Mouse (Mus musculus) intestine, embryonic 16.5 days (tissue): Measurements from ENCODE around the gene Hps3. TPM values are rescaled to one million over a fixed set of nuclear protein-coding genes. Genes with fewer than 3 reads are reported as not detected.
A peak's percentile ranks its signal among the peaks of the same experiment; 100 is the strongest.

ENCODE experiments used
- ATAC-seq: fragments of 200-750 bp; cut with Nextera tagmentation; 2 replicates; pipeline ENCODE4 v1.8.0; 2017; ENCODE audit warnings: moderate TSS enrichment, moderate library complexity
- H3K27ac ChIP-seq: fragments of 300-500 bp; sonication (generic); 2 replicates; pipeline ENCODE4 v1.5.1; 2014; ENCODE audit warnings: mild to moderate bottlenecking, low read length
- H3K27me3 ChIP-seq: fragments of 300-500 bp; sonication (generic); replicated peaks from 2 replicates; pipeline ENCODE4 v1.6.1; 2014; ENCODE audit warnings: low read length, control low read depth, mixed read lengths; ENCODE audit not compliant: control insufficient read depth, insufficient read depth
- H3K36me3 ChIP-seq: fragments of 300-500 bp; sonication (generic); 2 replicates; pipeline ENCODE4 v1.6.1; 2014; ENCODE audit warnings: low read length, control low read depth; ENCODE audit not compliant: control insufficient read depth, insufficient read depth
- H3K4me1 ChIP-seq: fragments of 300-500 bp; sonication (generic); 2 replicates; pipeline ENCODE4 v1.6.1; 2014; ENCODE audit warnings: low read length, control low read depth, mixed read lengths; ENCODE audit not compliant: control insufficient read depth, insufficient read depth
- H3K4me2 ChIP-seq: fragments of 300-500 bp; sonication (generic); 2 replicates; pipeline ENCODE4 v1.6.1; 2014; ENCODE audit warnings: low read depth, low read length, control low read depth
- H3K4me3 ChIP-seq: fragments of 300-500 bp; sonication (generic); 2 replicates; pipeline ENCODE4 v1.5.1; 2014; ENCODE audit warnings: mild to moderate bottlenecking, low read length
- H3K9ac ChIP-seq: fragments of 300-500 bp; sonication (generic); 2 replicates; pipeline ENCODE4 v1.6.1; 2014; ENCODE audit warnings: low read depth, low read length
- H3K9me3 ChIP-seq: fragments of 300-500 bp; sonication (generic); 2 replicates; pipeline ENCODE4 v1.6.1; 2016; ENCODE audit warnings: low read length, control low read depth; ENCODE audit not compliant: control insufficient read depth
- WGBS: fragments of 180-500 bp; shearing (Covaris S2); extraction: QIAGEN DNeasy Blood & Tissue Kit; methylation state at CpG from one replicate; pipeline ENCODE4 v1.1.7; 2014; 5-methylcytosine and 5-hydroxymethylcytosine counted together
- polyA plus RNA-seq: library from polyadenylated mRNA; unstranded; fragments of >200 nt; fragmentation: Nextera tagmentation; extraction: Ambion mirVana; gene quantifications from 2 replicates; pipeline ENCODE4 v1.2.1, GENCODE M21; 2015

Gene Hps3
- polyA plus RNA-seq, 1 experiment from 2014 or later, result 9.8 TPM

DNA sequence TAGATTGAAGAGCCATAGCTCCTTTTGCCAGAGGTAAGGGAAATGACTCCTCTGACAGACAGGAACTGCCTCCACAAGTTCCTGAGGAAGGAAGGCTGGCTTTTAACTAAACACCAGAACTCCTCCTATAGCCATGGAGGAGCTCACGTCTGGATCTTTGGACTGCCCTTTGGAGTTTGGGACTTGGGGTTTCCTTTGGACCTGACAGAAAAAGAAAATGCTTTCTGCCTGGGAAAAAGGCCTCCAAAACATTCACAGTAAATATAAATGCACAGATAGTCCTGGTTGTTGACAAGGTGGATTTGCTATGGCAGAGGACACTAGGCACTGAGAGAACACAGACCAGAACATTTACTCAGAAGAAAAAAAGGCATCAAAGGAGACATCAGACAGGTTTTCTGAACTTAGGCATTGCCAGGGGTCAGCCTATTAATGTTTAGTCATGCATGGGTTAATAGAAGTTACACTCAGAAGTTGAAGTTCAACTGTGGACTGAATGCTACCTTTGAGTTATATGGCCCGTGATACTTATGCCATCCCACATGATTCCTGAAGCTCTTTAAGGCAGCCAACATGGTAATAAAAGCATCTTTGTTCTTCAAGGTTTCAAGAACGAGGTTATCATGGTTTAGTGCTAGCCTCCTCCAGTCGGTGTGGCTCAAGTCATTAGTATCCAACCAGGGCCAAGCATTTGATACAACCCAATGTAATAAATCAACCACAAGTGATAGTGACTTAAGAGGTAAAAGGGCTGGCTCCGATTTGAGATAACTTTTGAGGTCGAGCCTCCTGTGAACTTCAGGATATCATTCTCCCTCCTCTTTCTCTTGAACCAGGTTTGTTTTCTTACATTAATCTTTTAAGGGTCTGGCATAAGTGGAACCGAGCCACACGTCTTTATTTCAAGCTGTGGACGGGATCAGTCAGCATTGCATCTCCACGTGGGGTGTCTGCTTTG, 1.1 kb downstream of the Hps3 start:
- WGBS, result 11% methylated on average over 10 of the region's 10 CpGs

DNA sequence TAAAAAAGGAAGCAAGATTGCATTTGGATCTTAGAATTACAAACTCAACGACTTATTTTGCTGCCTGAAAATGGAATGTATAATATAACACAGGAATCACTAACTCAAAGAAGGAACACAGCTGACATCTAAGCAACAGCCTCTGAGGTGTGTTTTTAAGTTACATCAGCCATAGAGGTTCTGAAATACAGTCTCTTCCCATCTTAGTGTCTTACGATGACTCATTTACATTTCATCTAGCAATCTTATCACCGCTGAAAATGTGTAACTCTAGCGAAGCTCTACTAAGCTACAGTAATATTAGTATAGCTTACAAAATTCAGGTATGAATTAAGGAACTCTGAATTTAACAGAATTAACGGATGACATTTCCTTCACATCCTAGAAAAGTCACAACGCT, 4.3 kb downstream of the Hps3 start:
- H3K4me1 ChIP-seq, result peaks cover 2% of the 10 kb centered on the region; the same call in 1 of the 2 replicates
- no peak for ATAC-seq
- no peaks in the 10 kb centered on the region for H3K36me3 ChIP-seq
- H3K9ac ChIP-seq, result no peak overlapping the region
- no peak overlapping the region for H3K4me2 ChIP-seq
- H3K27me3 ChIP-seq, result no peaks in the 10 kb centered on the region
- 91% methylated on average over 6 of the region's 6 CpGs for WGBS
- no peak overlapping the region for H3K4me3 ChIP-seq
- H3K9me3 ChIP-seq, result no peaks in the 10 kb centered on the region
- H3K27ac ChIP-seq, result no peak overlapping the region

More for the DNA sequence above, 1.1 kb downstream of the Hps3 start:
- Histone ChIP-seq H3K9ac (peak overlapping the region; percentile 71), H3K4me2 (peak overlapping the region; percentile 68), H3K9me3 (no peaks in the 10 kb centered on the region), H3K27ac (peak overlapping the region; percentile 69), H3K4me3 (peak overlapping the region; percentile 97), H3K4me1 (peaks cover 2% of the 10 kb centered on the region; the same call in 1 of the 2 replicates), H3K27me3 (no peaks in the 10 kb centered on the region), H3K36me3 (no peaks in the 10 kb centered on the region)
- ATAC-seq, result peak; percentile 27

DNA sequence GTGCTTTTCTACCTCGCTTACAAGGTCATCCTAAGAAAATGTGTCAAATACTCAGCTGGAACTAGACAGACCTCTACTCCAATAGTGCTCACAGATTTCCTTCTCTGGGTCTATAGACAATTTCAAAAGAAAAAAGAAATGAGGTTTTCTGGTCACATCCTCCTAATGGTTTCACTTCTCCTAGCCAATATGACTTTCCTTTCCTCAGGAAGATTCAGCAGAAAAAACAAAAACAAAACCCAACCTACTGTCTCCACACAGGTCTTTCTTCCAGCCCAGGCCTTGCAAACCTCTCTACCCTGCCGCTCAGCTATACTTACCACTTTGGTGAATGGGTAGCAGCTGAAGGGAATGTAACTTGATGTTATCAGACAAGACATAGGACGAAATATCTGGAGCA, 6.5 kb downstream of the Hps3 start:
- Histone ChIP-seq H3K27ac (no peak overlapping the region), H3K4me1 (peaks cover 2% of the 10 kb centered on the region; the same call in 1 of the 2 replicates), H3K4me3 (no peak overlapping the region), H3K9ac (no peak overlapping the region), H3K36me3 (0 out of 2 replicates have a peak, but pooled peaks cover 10% of the 10 kb centered on the region), H3K27me3 (no peaks in the 10 kb centered on the region), H3K4me2 (no peak overlapping the region), H3K9me3 (no peaks in the 10 kb centered on the region)
- WGBS, result 97% methylated on average over 3 of the region's 3 CpGs
- ATAC-seq, result no peak

DNA sequence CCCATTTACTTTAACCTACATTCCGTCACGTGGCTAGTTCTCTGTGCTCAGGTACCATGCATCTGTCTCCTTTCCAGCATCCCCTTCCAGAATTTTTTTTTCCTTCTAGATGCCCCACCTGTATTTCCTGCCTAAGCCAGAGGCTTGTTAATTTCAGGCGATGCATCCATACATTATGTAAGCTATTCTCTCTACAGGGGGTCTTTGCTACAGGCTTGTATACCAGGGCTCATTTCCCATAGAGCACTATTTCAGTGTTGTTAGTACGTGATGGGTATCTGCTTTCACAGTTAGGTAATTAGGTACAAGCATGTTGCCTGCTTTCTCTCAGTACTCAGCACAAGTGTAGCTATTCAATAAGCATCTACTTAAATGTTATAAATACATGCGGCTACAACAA, 7.3 kb downstream of the Hps3 start:
- ATAC-seq, result no peak
- Histone ChIP-seq H3K4me3 (no peak overlapping the region), H3K36me3 (0 out of 2 replicates have a peak, but pooled peaks cover 10% of the 10 kb centered on the region), H3K27ac (no peak overlapping the region), H3K9me3 (no peaks in the 10 kb centered on the region), H3K4me2 (no peak overlapping the region), H3K27me3 (no peaks in the 10 kb centered on the region), H3K4me1 (no peaks in the 10 kb centered on the region), H3K9ac (no peak overlapping the region)
- WGBS, result 91% methylated on average over 5 of the region's 5 CpGs

DNA sequence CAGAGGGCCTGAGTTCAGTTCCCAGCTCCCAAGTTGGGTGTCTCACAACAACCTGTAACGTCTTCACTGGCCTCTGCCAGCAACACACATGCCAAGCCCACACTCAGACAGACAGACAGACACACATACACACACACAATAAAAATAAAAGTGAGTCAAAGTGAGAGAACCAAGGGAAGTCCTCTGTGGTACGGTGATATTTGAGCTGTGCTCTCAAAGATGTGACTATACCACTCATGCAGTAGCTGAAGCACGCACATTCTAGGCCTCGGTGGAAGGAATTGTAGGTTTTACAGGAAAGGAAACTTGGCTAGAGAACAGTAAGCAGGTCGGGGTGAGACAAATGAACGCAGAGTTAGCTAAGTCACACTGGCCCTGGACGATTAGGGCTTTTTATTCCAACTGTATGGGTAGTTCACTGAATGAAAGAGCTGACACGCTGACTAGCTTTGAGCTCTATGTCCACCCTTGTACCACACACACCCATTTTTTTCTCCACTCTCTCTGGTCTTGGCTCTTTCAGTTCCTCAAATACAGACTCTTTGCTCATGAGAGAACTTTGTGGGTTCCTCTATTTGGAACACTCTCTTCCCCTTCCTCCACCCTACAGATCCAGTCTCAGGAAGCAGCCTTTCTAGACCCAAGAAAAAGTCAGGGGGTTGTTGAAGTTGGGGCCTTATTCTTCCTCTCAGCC, 8.0 kb downstream of the Hps3 start:
- Histone ChIP-seq H3K27me3 (no peaks in the 10 kb centered on the region), H3K4me2 (no peak overlapping the region), H3K36me3 (peaks cover 14% of the 10 kb centered on the region; the same call in 1 of the 2 replicates), H3K4me1 (no peaks in the 10 kb centered on the region), H3K4me3 (no peak overlapping the region), H3K9ac (no peak overlapping the region), H3K27ac (no peak overlapping the region), H3K9me3 (no peaks in the 10 kb centered on the region)
- no peak for ATAC-seq
- WGBS, result 90% methylated on average over 8 of the region's 8 CpGs

DNA sequence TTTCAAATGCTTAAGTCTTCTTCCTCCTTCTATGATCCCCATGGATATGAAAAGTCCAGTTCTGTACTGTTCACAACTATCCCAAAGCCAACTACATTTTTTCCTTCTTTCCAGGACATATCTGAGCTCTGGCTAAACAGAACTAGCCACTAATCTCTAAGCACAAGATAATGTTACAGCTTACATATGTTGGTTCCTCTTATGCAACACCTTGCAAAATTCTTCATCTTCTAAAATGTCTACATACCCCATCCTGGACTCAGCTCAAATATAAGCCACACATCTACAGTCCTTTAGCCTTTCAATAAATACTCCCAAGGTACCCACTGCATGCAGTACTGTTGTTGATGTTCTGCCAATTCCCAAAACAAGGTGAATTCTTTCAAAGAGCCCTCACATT, 8.6 kb downstream of the Hps3 start:
- Histone ChIP-seq H3K27ac (no peak overlapping the region), H3K27me3 (no peaks in the 10 kb centered on the region), H3K9me3 (no peaks in the 10 kb centered on the region), H3K36me3 (peaks cover 14% of the 10 kb centered on the region; the same call in 1 of the 2 replicates), H3K4me1 (no peaks in the 10 kb centered on the region), H3K9ac (no peak overlapping the region), H3K4me2 (no peak overlapping the region), H3K4me3 (no peak overlapping the region)
- no peak for ATAC-seq

DNA sequence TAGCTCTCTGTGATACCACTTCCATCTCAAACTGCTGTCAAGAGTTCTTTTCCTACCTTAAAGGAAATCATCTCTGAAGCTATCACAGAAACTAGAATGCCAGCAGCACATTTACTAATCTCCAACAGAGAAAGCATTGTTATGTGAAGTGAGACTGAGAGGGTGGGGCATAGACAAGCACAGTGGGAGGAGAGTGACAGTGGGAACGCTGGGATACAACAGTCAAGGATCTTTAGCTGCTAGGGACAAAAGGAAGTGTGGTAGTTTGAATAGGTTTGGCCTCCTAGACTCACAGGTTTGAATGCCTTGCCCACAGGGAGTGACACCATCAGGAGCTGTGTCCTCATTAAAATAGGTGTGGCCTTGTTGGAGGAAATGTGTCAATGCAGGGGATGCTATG, 11.3 kb downstream of the Hps3 start:
- Histone ChIP-seq H3K36me3 (peaks cover 14% of the 10 kb centered on the region; the same call in 1 of the 2 replicates), H3K9ac (no peak overlapping the region), H3K9me3 (no peaks in the 10 kb centered on the region), H3K27me3 (no peaks in the 10 kb centered on the region), H3K4me1 (no peaks in the 10 kb centered on the region), H3K27ac (no peak overlapping the region), H3K4me3 (no peak overlapping the region), H3K4me2 (no peak overlapping the region)
- no peak for ATAC-seq
- 48% methylated on average over 1 of the region's 1 CpGs for WGBS

DNA sequence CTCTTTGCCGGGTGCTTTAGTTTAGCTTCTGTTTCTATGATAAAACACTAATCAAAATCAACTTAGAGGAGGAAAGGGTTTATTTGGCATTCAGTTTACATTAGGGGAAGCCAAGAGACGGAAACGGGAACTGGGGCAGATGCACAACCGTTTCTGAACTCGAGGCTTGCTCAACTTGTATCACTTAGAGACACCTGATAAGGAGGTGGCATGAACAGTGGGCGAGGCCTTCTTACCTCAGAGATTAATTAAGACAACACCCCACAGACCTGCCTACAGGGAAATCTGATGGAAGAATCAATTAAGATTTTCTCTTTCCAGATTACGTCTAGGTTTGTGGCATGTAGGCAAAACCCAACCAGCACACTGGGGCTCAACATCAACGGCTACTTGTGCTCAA, 17.0 kb downstream of the Hps3 start:
- peaks cover 9% of the 10 kb centered on the region for H3K36me3 ChIP-seq
- H3K9ac ChIP-seq, result no peak overlapping the region
- no peak overlapping the region for H3K4me2 ChIP-seq
- no peak overlapping the region for H3K27ac ChIP-seq
- no peaks in the 10 kb centered on the region for H3K27me3 ChIP-seq
- no peak overlapping the region for H3K4me3 ChIP-seq
- 80% methylated on average over 8 of the region's 8 CpGs for WGBS
- H3K9me3 ChIP-seq, result no peaks in the 10 kb centered on the region
- no peak for ATAC-seq
- H3K4me1 ChIP-seq, result no peaks in the 10 kb centered on the region

DNA sequence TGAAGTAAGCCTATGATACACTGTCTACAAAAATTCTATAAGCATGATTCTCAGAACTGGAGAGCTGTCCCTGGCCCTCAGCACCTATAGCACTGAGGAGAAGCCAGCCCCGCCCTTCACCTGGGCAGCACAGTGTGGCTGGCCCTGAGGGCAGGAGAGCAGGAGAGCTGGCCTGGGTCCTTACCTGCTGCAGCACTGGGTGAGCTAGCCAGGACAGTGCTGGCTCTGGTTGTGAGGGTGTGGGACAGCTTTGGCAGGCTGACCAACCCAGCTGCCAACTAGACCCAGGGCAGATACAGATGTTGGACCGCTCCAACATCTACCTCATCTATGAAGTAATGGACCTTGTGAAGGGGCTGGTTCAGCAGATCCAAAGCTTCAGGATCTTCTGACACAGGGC, 20.7 kb downstream of the Hps3 start:
- WGBS, result 92% methylated on average over 2 of the region's 2 CpGs
- H3K4me3 ChIP-seq, result no peak overlapping the region
- peaks cover 7% of the 10 kb centered on the region for H3K36me3 ChIP-seq
- H3K4me1 ChIP-seq, result no peaks in the 10 kb centered on the region
- H3K4me2 ChIP-seq, result no peak overlapping the region
- no peak overlapping the region for H3K27ac ChIP-seq
- no peak overlapping the region for H3K9ac ChIP-seq
- ATAC-seq, result no peak
- H3K9me3 ChIP-seq, result no peaks in the 10 kb centered on the region
- H3K27me3 ChIP-seq, result no peaks in the 10 kb centered on the region
